8 mouse cellular contexts compared by ENCODE assay signal in genomic region chr11:86544639-86545299, GRCm38 (mm10). TPM values are rescaled to one million over a fixed set of nuclear protein-coding genes. Genes with fewer than 3 reads are reported as not detected.
DNase-seq lines count a peak whose midpoint lies in the region; ATAC-seq lines count a peak whose summit lies in the region.

Rps6kb1 (minus strand) TSS chr11:86544805.
Tubd1 (plus strand) TSS chr11:86544991.

- peak; percentile 97 for ATAC-seq in hindbrain, embryonic 14.5 days (ENCODE audit: low FRiP score)

- under 1% methylated on average over 43 of the region's 43 CpGs for WGBS in hindbrain, embryonic 14.5 days

- H3K27ac ChIP-seq in hindbrain, embryonic 14.5 days, result peak within 1 kb of the TSS; percentile 84

- H3K36me3 ChIP-seq in hindbrain, embryonic 14.5 days (replicated peaks; ENCODE audit: control insufficient read depth, insufficient read depth), result no peaks in the 10 kb centered on the region

- peak within 1 kb of the TSS; percentile 77 for H3K4me3 ChIP-seq in hindbrain, embryonic 14.5 days (replicated peaks; ENCODE audit: low read length)

- peak; percentile 100 for DNase-seq in R1 (ENCODE audit: low read depth, low spot score)
- DNase-seq in cerebellum, postnatal 25 days, result peak; percentile 98 to 99
- DNase-seq in frontal cortex, postnatal 25 days (ENCODE audit: low spot score in 2 of 2), result peak; percentile 96 to 98
- peak; percentile 100 for DNase-seq in hindbrain, embryonic 14.5 days (ENCODE audit: low spot score)
- DNase-seq in layer of hippocampus, postnatal 36 days, result peak; percentile 99
- DNase-seq in lung, postnatal 36 days, result peak; percentile 100
- DNase-seq in retina, postnatal 1 day, result peak; percentile 100
- DNase-seq in urinary bladder, adult 18-20 months (ENCODE audit: low spot score in 2 of 2), result peak; percentile 93 to 99

- H3K27me3 ChIP-seq in hindbrain, embryonic 14.5 days (ENCODE audit: control insufficient read depth, insufficient read depth, low read length), result no peaks in the 10 kb centered on the region

- peaks cover 13% of the 10 kb centered on the region for H3K4me1 ChIP-seq in hindbrain, embryonic 14.5 days (replicated peaks; ENCODE audit: control insufficient read depth, insufficient read depth, low read length)

- peak within 1 kb of the TSS; percentile 83 for H3K9ac ChIP-seq in hindbrain, embryonic 14.5 days

- peak within 1 kb of the TSS; percentile 56 for H3K4me2 ChIP-seq in hindbrain, embryonic 14.5 days (replicated peaks)

- no peaks in the 10 kb centered on the region for H3K9me3 ChIP-seq in hindbrain, embryonic 14.5 days (ENCODE audit: control insufficient read depth, low read length)

RNA-seq across cellular contexts. Expression of gene Rps6kb1, which starts in this region (rescaled TPM):
- polyA plus RNA-seq in hindbrain, embryonic 14.5 days (2014; fragmentation: Nextera tagmentation; extraction: Ambion mirVana), result 45.1 and 51.9 TPM in 2 replicates
- 10 to 100 TPM; 38.5 to 41.6 TPM for total RNA-seq in layer of hippocampus, postnatal 36 days (2021)

RNA-seq across cellular contexts. Expression of gene Tubd1, which starts in this region (rescaled TPM):
- 5.8 and 6.1 TPM in 2 replicates for polyA plus RNA-seq in hindbrain, embryonic 14.5 days (2014; fragmentation: Nextera tagmentation; extraction: Ambion mirVana)
- 1 to 10 TPM; 7.0 to 8.8 TPM for total RNA-seq in layer of hippocampus, postnatal 36 days (2021)

Comparison
In these comparisons a context has a peak if more than half of its experiments do, and no peak if none do; other contexts are left out.
1. Peak in every context shown above with its lines: DNase-seq, ATAC-seq, H3K4me3 ChIP-seq and H3K27ac ChIP-seq.